Mouse (Mus musculus): ENCODE data around the gene Clcf1. TPM values are rescaled to one million over a fixed set of nuclear protein-coding genes. Genes with fewer than 3 reads are reported as not detected.

Gene Clcf1
- polyA plus RNA-seq, 1 experiment, result 0.40 TPM

- Histone ChIP-seq H3K27ac (ENCODE audit: insufficient read depth, low read depth, low read length) (no peak overlapping the region), H3K4me1 (ENCODE audit: control insufficient read depth, insufficient read depth, low read length) (peaks cover 20% of the 10 kb centered on the region), H3K4me3 (ENCODE audit: insufficient read depth, low read length) (no peak overlapping the region)
- TF ChIP-seq POLR2A (IDR thresholded peaks at IDR 0.05; ENCODE audit: borderline replicate concordance, low read depth, low read length) (no peak), CTCF (IDR thresholded peaks at IDR 0.05; ENCODE audit: low read depth, low read length) (no peak)
Observed at GRCm38 (mm10) chr19:4227446-4227845, 13.4 kb downstream of the Clcf1 start.

GRCm38 (mm10) chr19:4227894-4228678 is 14.0 kb downstream of the Clcf1 start:
- peak; percentile 70 for TF ChIP-seq CTCF (IDR thresholded peaks at IDR 0.05; ENCODE audit: low read depth, low read length)
- no peak for TF ChIP-seq POLR2A (IDR thresholded peaks at IDR 0.05; ENCODE audit: borderline replicate concordance, low read depth, low read length)
- H3K4me1 ChIP-seq (ENCODE audit: control insufficient read depth, insufficient read depth, low read length), result peaks cover 23% of the 10 kb centered on the region
- no peak overlapping the region for H3K27ac ChIP-seq (ENCODE audit: insufficient read depth, low read depth, low read length)
- H3K4me3 ChIP-seq (ENCODE audit: insufficient read depth, low read length), result no peak overlapping the region

GRCm38 (mm10) chr19:4228891-4229290 is 14.9 kb downstream of the Clcf1 start:
- H3K27ac ChIP-seq (ENCODE audit: insufficient read depth, low read depth, low read length), result no peak overlapping the region
- no peak overlapping the region for H3K4me3 ChIP-seq (ENCODE audit: insufficient read depth, low read length)
- TF ChIP-seq CTCF (IDR thresholded peaks at IDR 0.05; ENCODE audit: low read depth, low read length), result no peak
- TF ChIP-seq POLR2A (IDR thresholded peaks at IDR 0.05; ENCODE audit: borderline replicate concordance, low read depth, low read length), result no peak
- peaks cover 24% of the 10 kb centered on the region for H3K4me1 ChIP-seq (ENCODE audit: control insufficient read depth, insufficient read depth, low read length)

GRCm38 (mm10) chr19:4229451-4230076 is 15.5 kb downstream of the Clcf1 start:
- H3K27ac ChIP-seq (ENCODE audit: insufficient read depth, low read depth, low read length), result no peak overlapping the region
- TF ChIP-seq POLR2A (IDR thresholded peaks at IDR 0.05; ENCODE audit: borderline replicate concordance, low read depth, low read length), result no peak
- TF ChIP-seq CTCF (IDR thresholded peaks at IDR 0.05; ENCODE audit: low read depth, low read length), result no peak

GRCm38 (mm10) chr19:4230415-4230814 is 16.4 kb downstream of the Clcf1 start:
- peaks cover 24% of the 10 kb centered on the region for H3K4me1 ChIP-seq (ENCODE audit: control insufficient read depth, insufficient read depth, low read length)
- TF ChIP-seq CTCF (IDR thresholded peaks at IDR 0.05; ENCODE audit: low read depth, low read length), result no peak
- no peak for TF ChIP-seq POLR2A (IDR thresholded peaks at IDR 0.05; ENCODE audit: borderline replicate concordance, low read depth, low read length)
- H3K4me3 ChIP-seq (ENCODE audit: insufficient read depth, low read length), result no peak overlapping the region
- H3K27ac ChIP-seq (ENCODE audit: insufficient read depth, low read depth, low read length), result peak overlapping the region; percentile 93

More at GRCm38 (mm10) chr19:4229451-4230076, 15.5 kb downstream of the Clcf1 start:
- Histone ChIP-seq H3K4me1 (ENCODE audit: control insufficient read depth, insufficient read depth, low read length) (peaks cover 24% of the 10 kb centered on the region), H3K4me3 (ENCODE audit: insufficient read depth, low read length) (no peak overlapping the region)

- peak within 1 kb of the TSS; percentile 94 for H3K27ac ChIP-seq (ENCODE audit: insufficient read depth, low read depth, low read length)
- TF ChIP-seq CTCF (IDR thresholded peaks at IDR 0.05; ENCODE audit: low read depth, low read length) (no peak), POLR2A (IDR thresholded peaks at IDR 0.05; ENCODE audit: borderline replicate concordance, low read depth, low read length) (no peak; the same call in 1 of the 2 replicates)
- H3K4me3 ChIP-seq (ENCODE audit: insufficient read depth, low read length), result peak within 1 kb of the TSS; percentile 56
- H3K4me1 ChIP-seq (ENCODE audit: control insufficient read depth, insufficient read depth, low read length), result peaks cover 24% of the 10 kb centered on the region
Observed at GRCm38 (mm10) chr19:4231253-4232185, 17.5 kb downstream of the Clcf1 start, which contains the start of gene Pold4. Gene Pold4, plus strand, starts transcription at chr19:4231899.

GRCm38 (mm10) chr19:4232186-4232572 is 18.1 kb downstream of the Clcf1 start:
- TF ChIP-seq CTCF (IDR thresholded peaks at IDR 0.05; ENCODE audit: low read depth, low read length) (no peak), POLR2A (IDR thresholded peaks at IDR 0.05; ENCODE audit: borderline replicate concordance, low read depth, low read length) (no peak)
- Histone ChIP-seq H3K27ac (ENCODE audit: insufficient read depth, low read depth, low read length) (peak overlapping the region; percentile 94), H3K4me3 (ENCODE audit: insufficient read depth, low read length) (peak overlapping the region; percentile 56), H3K4me1 (ENCODE audit: control insufficient read depth, insufficient read depth, low read length) (peaks cover 24% of the 10 kb centered on the region)

- TF ChIP-seq CTCF (IDR thresholded peaks at IDR 0.05; ENCODE audit: low read depth, low read length) (no peak), POLR2A (IDR thresholded peaks at IDR 0.05; ENCODE audit: borderline replicate concordance, low read depth, low read length) (no peak)
- H3K4me3 ChIP-seq (ENCODE audit: insufficient read depth, low read length), result peak overlapping the region; percentile 56
- peaks cover 24% of the 10 kb centered on the region for H3K4me1 ChIP-seq (ENCODE audit: control insufficient read depth, insufficient read depth, low read length)
- H3K27ac ChIP-seq (ENCODE audit: insufficient read depth, low read depth, low read length), result peak overlapping the region; percentile 94
Observed at GRCm38 (mm10) chr19:4232651-4233050, 18.6 kb downstream of the Clcf1 start.

GRCm38 (mm10) chr19:4234548-4234947 is 20.5 kb downstream of the Clcf1 start:
- TF ChIP-seq CTCF (IDR thresholded peaks at IDR 0.05; ENCODE audit: low read depth, low read length) (no peak), POLR2A (IDR thresholded peaks at IDR 0.05; ENCODE audit: borderline replicate concordance, low read depth, low read length) (no peak)

More at GRCm38 (mm10) chr19:4234548-4234947, 20.5 kb downstream of the Clcf1 start:
- Histone ChIP-seq H3K27ac (ENCODE audit: insufficient read depth, low read depth, low read length) (no peak overlapping the region), H3K4me3 (ENCODE audit: insufficient read depth, low read length) (no peak overlapping the region), H3K4me1 (ENCODE audit: control insufficient read depth, insufficient read depth, low read length) (peaks cover 24% of the 10 kb centered on the region)
